Mouse (Mus musculus): ENCODE measurements around the gene Poc5. TPM values are rescaled to one million over a fixed set of nuclear protein-coding genes. Genes with fewer than 3 reads are reported as not detected.

Poc5 gene
- total and polyA plus RNA-seq, 3 experiments = 17.2 to 31.0 (median 21.6) TPM

GRCm38 (mm10) chr13:96465315-96465714 is 77.2 kb downstream of the Poc5 start:
- Histone ChIP-seq H3K4me2 (ENCODE audit: insufficient read depth, low read depth, poor library complexity, severe bottlenecking) (no peak overlapping the region), H3K9me3 (replicated peaks; ENCODE audit: low read length) (no peaks in the 10 kb centered on the region), H3K79me2 (replicated peaks; ENCODE audit: control insufficient read depth, extremely low read depth, insufficient read depth, poor library complexity, severe bottlenecking) (no peaks in the 10 kb centered on the region), H3K9ac (ENCODE audit: insufficient read depth, low read depth) (no peak overlapping the region), H3K27ac (ENCODE audit: insufficient read depth, low read depth) (no peak overlapping the region), H3K36me3 (replicated peaks in 1 of 2; ENCODE audit: control insufficient read depth in 1 of 2, insufficient read depth in 1 of 2, low read length in 1 of 2) (no peaks in the 10 kb centered on the region), H3K27me3 (replicated peaks) (no peaks in the 10 kb centered on the region), H3K4me3 (replicated peaks in 1 of 3; ENCODE audit: low read depth in 2 of 3, low read length in 2 of 3, poor library complexity in 1 of 3) (no peak overlapping the region), H3K4me1 (ENCODE audit: control insufficient read depth in 1 of 2, insufficient read depth in 2 of 2) (peaks cover 0 to 6% of the 10 kb centered on the region in 2 experiments; a peak in 2 of 4 replicates)
- dilution Hi-C loops (cut with MboI; ENCODE audit: extremely low pct_ligation_motif_present, extremely low pct_unique_long_range_greater_than_20kb, low sequenced_read_pairs) (no loop called here), in situ Hi-C loops (cut with MboI; ENCODE audit: low pct_ligation_motif_present, low pct_unique_long_range_greater_than_20kb, low sequenced_read_pairs) (no loop called here)
- peak; percentile 1 for DNase-seq (ENCODE audit: extremely low read depth)
- TF ChIP-seq USF2 (conservative IDR thresholded peaks at IDR 0.05; ENCODE audit: low read depth, low read length) = no peak
- no peak for TF ChIP-seq HCFC1 (IDR thresholded peaks at IDR 0.05; ENCODE audit: low read depth, low read length)
- no peak for TF ChIP-seq SIN3A (IDR thresholded peaks at IDR 0.05; ENCODE audit: low read length)
- TF ChIP-seq BHLHE40 (IDR thresholded peaks at IDR 0.05; ENCODE audit: low read depth, low read length) = no peak
- no peak for TF ChIP-seq RAD21 (IDR thresholded peaks at IDR 0.05; ENCODE audit: low read depth, low read length)
- no peak for TF ChIP-seq ETS1 (conservative IDR thresholded peaks at IDR 0.05; ENCODE audit: low read depth, low read length)
- TF ChIP-seq MAX (IDR thresholded peaks at IDR 0.05; ENCODE audit: low read length) = no peak
- no peak for TF ChIP-seq CHD2 (IDR thresholded peaks at IDR 0.05; ENCODE audit: low read length)
- no peak for TF ChIP-seq GABPA (IDR thresholded peaks at IDR 0.05; ENCODE audit: insufficient replicate concordance, low read depth, low read length)
- no peak for TF ChIP-seq MXI1 (IDR thresholded peaks at IDR 0.05; ENCODE audit: low read depth, low read length)
- TF ChIP-seq USF1 (IDR thresholded peaks at IDR 0.05; ENCODE audit: low read depth, low read length) = no peak
- no peak for TF ChIP-seq IRF4 (IDR thresholded peaks at IDR 0.05; ENCODE audit: low read depth, low read length)
- no peak for TF ChIP-seq JUN (IDR thresholded peaks at IDR 0.05; ENCODE audit: insufficient read depth, low read depth, low read length)
- no peak for TF ChIP-seq UBTF (IDR thresholded peaks at IDR 0.05; ENCODE audit: low read depth, low read length)
- no peak for TF ChIP-seq NRF1 (IDR thresholded peaks at IDR 0.05; ENCODE audit: low read depth, low read length)
- TF ChIP-seq NELFE (IDR thresholded peaks at IDR 0.05; ENCODE audit: low read depth, low read length) = no peak
- no peak for TF ChIP-seq ZC3H11A (IDR thresholded peaks at IDR 0.05; ENCODE audit: low read depth, low read length)
- TF ChIP-seq JUND (conservative IDR thresholded peaks at IDR 0.05; ENCODE audit: low read depth, low read length) = no peak
- TF ChIP-seq ZMIZ1 (IDR thresholded peaks at IDR 0.05; ENCODE audit: low read depth, low read length) = no peak

Other genes with a start within 250 kb of the Poc5 start
- gene Ankdd1b, start 82.9 kb downstream of the Poc5 start, total RNA-seq (2012; rRNA removed) = 0.08 and 0.13 TPM in 2 replicates
- gene Ankdd1b, start 82.9 kb downstream of the Poc5 start, total RNA-seq (2014; rRNA removed) = not detected in 2 replicates
- not detected in 2 replicates for gene Ankdd1b, start 82.9 kb downstream of the Poc5 start, polyA plus RNA-seq (2012; ENCODE audit: insufficient read length, low read depth)
- gene Gm17622, start 102.4 kb downstream of the Poc5 start, total RNA-seq (2012; rRNA removed) = not detected in 2 replicates
- not detected in 2 replicates for gene Gm17622, start 102.4 kb downstream of the Poc5 start, total RNA-seq (2014; rRNA removed)
- gene Gm17622, start 102.4 kb downstream of the Poc5 start, polyA plus RNA-seq (2012; ENCODE audit: insufficient read length, low read depth) = not detected in 2 replicates
- gene Polk, start 154.3 kb downstream of the Poc5 start, total RNA-seq (2012; rRNA removed) = 12.9 and 13.3 TPM in 2 replicates
- 10.4 and 12.7 TPM in 2 replicates for gene Polk, start 154.3 kb downstream of the Poc5 start, total RNA-seq (2014; rRNA removed)
- 9.2 and 10.5 TPM in 2 replicates for gene Polk, start 154.3 kb downstream of the Poc5 start, polyA plus RNA-seq (2012; ENCODE audit: insufficient read length, low read depth)
- 7.0 and 9.6 TPM in 2 replicates for gene Col4a3bp, start 154.3 kb downstream of the Poc5 start, total RNA-seq (2012; rRNA removed)
- gene Col4a3bp, start 154.3 kb downstream of the Poc5 start, total RNA-seq (2014; rRNA removed) = 11.9 and 15.9 TPM in 2 replicates
- 10.8 and 14.8 TPM in 2 replicates for gene Col4a3bp, start 154.3 kb downstream of the Poc5 start, polyA plus RNA-seq (2012; ENCODE audit: insufficient read length, low read depth)